Mouse (Mus musculus) left cerebral cortex, postnatal 14 days (tissue): Measurements from ENCODE around the gene Gm10160. TPM values are rescaled to one million over a fixed set of nuclear protein-coding genes. Genes with fewer than 3 reads are reported as not detected.

Experiments
- DNase-seq, 2 experiments: peaks; one replicate each; pipeline ENCODE4 v3.0.0; 2021 to 2022; ENCODE audit warnings: low spot score in 2 of 2, mixed read lengths in 1 of 2
- intact Hi-C: fragments of 180-260 bp; cut with DNase I; formaldehyde crosslinking; loops from one replicate; pipeline ENCODE4 v1.15.1; 2025
- long read RNA-seq, 2 experiments: library from polyadenylated mRNA; stranded (forward); transcript quantifications; one replicate each; pipeline ENCODE4 v2.0.0; 2021
- total RNA-seq, 2 experiments: library from RNA; stranded (reverse); gene quantifications; 2 replicates each; pipeline ENCODE4 v1.2.3; 2021

The Gm10160 gene
- total RNA-seq = not detected
- long read RNA-seq, experiment 1 = 0 reads
- long read RNA-seq, experiment 2 = 0 reads

GRCm38 (mm10) chr7:81855694-81856093, at the start of gene Gm10160:
Gene Gm10160, minus strand, starts transcription at chr7:81855794.
- no peak for DNase-seq
- intact Hi-C loops = no loop called here

GRCm38 (mm10) chr7:81904926-81905325, 49.3 kb upstream of the Gm10160 start:
- DNase-seq = peak; percentile 22 to 36
- intact Hi-C loops = no loop called here

GRCm38 (mm10) chr7:81904094-81904493, 48.5 kb upstream of the Gm10160 start:
- intact Hi-C loops = no loop called here
- no peak for DNase-seq

GRCm38 (mm10) chr7:81899361-81899760, 43.8 kb upstream of the Gm10160 start:
- DNase-seq = no peak
- intact Hi-C loops = no loop called here

- no peak for DNase-seq
- intact Hi-C loops = no loop called here
These were observed 29.5 kb upstream of the Gm10160 start for GRCm38 (mm10) chr7:81885128-81885527.

- intact Hi-C loops = no loop called here
- no peak for DNase-seq
These were observed 26.0 kb upstream of the Gm10160 start for GRCm38 (mm10) chr7:81881600-81881999.

- intact Hi-C loops = no loop called here
- DNase-seq = no peak
These were observed 25.2 kb upstream of the Gm10160 start for GRCm38 (mm10) chr7:81880797-81881196.

GRCm38 (mm10) chr7:81880286-81880685, 24.7 kb upstream of the Gm10160 start:
- no peak for DNase-seq
- intact Hi-C loops = no loop called here

- DNase-seq = peak; percentile 55 to 87
- intact Hi-C loops = loop anchor here (5.0 kb wide), 1 partner anchor 57 kb away; the partner anchor contains the start of gene Hdgfl3
These were observed 19.8 kb upstream of the Gm10160 start for GRCm38 (mm10) chr7:81875372-81875771.

- DNase-seq = no peak
- intact Hi-C loops = loop anchor here (5.0 kb wide), 1 partner anchor 58 kb away; the partner anchor contains the start of gene Hdgfl3
These were observed 19.0 kb upstream of the Gm10160 start for GRCm38 (mm10) chr7:81874636-81875035.

- intact Hi-C loops = no loop called here
- DNase-seq = no peak
These were observed 18.2 kb upstream of the Gm10160 start for GRCm38 (mm10) chr7:81873807-81874206.

GRCm38 (mm10) chr7:81872493-81873013, 17.0 kb upstream of the Gm10160 start:
- DNase-seq = no peak
- intact Hi-C loops = no loop called here

GRCm38 (mm10) chr7:81868158-81868557, 12.6 kb upstream of the Gm10160 start:
- DNase-seq = peak; percentile 52 to 63
- intact Hi-C loops = loop anchor here (5.0 to 10.0 kb wide), 2 partner anchors 83 to 89 kb away; partner anchors contain the start of gene 3110040N11Rik

- intact Hi-C loops = loop anchor here (5.0 to 10.0 kb wide), 2 partner anchors 83 to 90 kb away; partner anchors contain the start of gene 3110040N11Rik
- DNase-seq = no peak
These were observed 11.8 kb upstream of the Gm10160 start for GRCm38 (mm10) chr7:81867231-81867930.

- no peak for DNase-seq
- intact Hi-C loops = loop anchor here (5.0 to 10.0 kb wide), 2 partner anchors 81 to 91 kb away; partner anchors contain the start of gene 3110040N11Rik
These were observed 10.3 kb upstream of the Gm10160 start for GRCm38 (mm10) chr7:81865937-81866336.

GRCm38 (mm10) chr7:81864552-81864951, 9.0 kb upstream of the Gm10160 start:
- DNase-seq = no peak
- intact Hi-C loops = loop anchor here (10.0 kb wide), 1 partner anchor 80 kb away; the partner anchor contains the start of gene 3110040N11Rik

GRCm38 (mm10) chr7:81862587-81863583, 7.3 kb upstream of the Gm10160 start:
- peak in 1 of 2 experiments; percentile 35 for DNase-seq
- intact Hi-C loops = loop anchor here (10.0 kb wide), 1 partner anchor 78 kb away; the partner anchor contains the start of gene 3110040N11Rik

- intact Hi-C loops = loop anchor here (10.0 kb wide), 1 partner anchor 77 kb away; the partner anchor contains the start of gene 3110040N11Rik
- DNase-seq = no peak
These were observed 6.3 kb upstream of the Gm10160 start for GRCm38 (mm10) chr7:81861921-81862320.

GRCm38 (mm10) chr7:81861461-81861860, 5.9 kb upstream of the Gm10160 start:
- DNase-seq = no peak
- intact Hi-C loops = loop anchor here (10.0 kb wide), 1 partner anchor 77 kb away; the partner anchor contains the start of gene 3110040N11Rik
